Mouse (Mus musculus): ENCODE data around the gene Acacb. TPM values are rescaled to one million over a fixed set of nuclear protein-coding genes. Genes with fewer than 3 reads are reported as not detected.

Gene Acacb
- polyA plus RNA-seq, 1 experiment, result 0.28 TPM

- no peak for TF ChIP-seq GATA1 (IDR thresholded peaks at IDR 0.05; ENCODE audit: low read length)
Observed at GRCm38 (mm10) chr5:114129550-114130210, 16.7 kb upstream of the Acacb start.

- TF ChIP-seq GATA1 (IDR thresholded peaks at IDR 0.05; ENCODE audit: low read length), result no peak
Observed at GRCm38 (mm10) chr5:114130211-114130605, 16.1 kb upstream of the Acacb start, which contains the start of gene Ung. TSS of gene Ung (plus strand) at chr5:114130386.

GRCm38 (mm10) chr5:114130698-114131520, 15.4 kb upstream of the Acacb start:
- no peak for TF ChIP-seq GATA1 (IDR thresholded peaks at IDR 0.05; ENCODE audit: low read length)

GRCm38 (mm10) chr5:114131521-114131840, 14.9 kb upstream of the Acacb start:
- no peak for TF ChIP-seq GATA1 (IDR thresholded peaks at IDR 0.05; ENCODE audit: low read length)

- TF ChIP-seq GATA1 (IDR thresholded peaks at IDR 0.05; ENCODE audit: low read length), result no peak
Observed at GRCm38 (mm10) chr5:114132841-114133240, 13.5 kb upstream of the Acacb start.

- TF ChIP-seq GATA1 (IDR thresholded peaks at IDR 0.05; ENCODE audit: low read length), result peak; percentile 94
Observed at GRCm38 (mm10) chr5:114134091-114134534, 12.2 kb upstream of the Acacb start.

- TF ChIP-seq GATA1 (IDR thresholded peaks at IDR 0.05; ENCODE audit: low read length), result no peak
Observed at GRCm38 (mm10) chr5:114135516-114135915, 10.8 kb upstream of the Acacb start.

GRCm38 (mm10) chr5:114137481-114138276, 8.7 kb upstream of the Acacb start:
- TF ChIP-seq GATA1 (IDR thresholded peaks at IDR 0.05; ENCODE audit: low read length), result no peak

- no peak for TF ChIP-seq GATA1 (IDR thresholded peaks at IDR 0.05; ENCODE audit: low read length)
Observed at GRCm38 (mm10) chr5:114138277-114139164, 7.8 kb upstream of the Acacb start.

- no peak for TF ChIP-seq GATA1 (IDR thresholded peaks at IDR 0.05; ENCODE audit: low read length)
Observed at GRCm38 (mm10) chr5:114139175-114139574, 7.2 kb upstream of the Acacb start.

GRCm38 (mm10) chr5:114147043-114147972, 973 bp downstream of the Acacb start:
- TF ChIP-seq GATA1 (IDR thresholded peaks at IDR 0.05; ENCODE audit: low read length), result no peak

GRCm38 (mm10) chr5:114152359-114153092, 6.2 kb downstream of the Acacb start:
- TF ChIP-seq GATA1 (IDR thresholded peaks at IDR 0.05; ENCODE audit: low read length), result no peak

- TF ChIP-seq GATA1 (IDR thresholded peaks at IDR 0.05; ENCODE audit: low read length), result no peak
Observed at GRCm38 (mm10) chr5:114153490-114153889, 7.2 kb downstream of the Acacb start.

Data from G1E-ER4 (cell line).